10 mouse cellular contexts compared by ENCODE assay signal in the genomic region with DNA sequence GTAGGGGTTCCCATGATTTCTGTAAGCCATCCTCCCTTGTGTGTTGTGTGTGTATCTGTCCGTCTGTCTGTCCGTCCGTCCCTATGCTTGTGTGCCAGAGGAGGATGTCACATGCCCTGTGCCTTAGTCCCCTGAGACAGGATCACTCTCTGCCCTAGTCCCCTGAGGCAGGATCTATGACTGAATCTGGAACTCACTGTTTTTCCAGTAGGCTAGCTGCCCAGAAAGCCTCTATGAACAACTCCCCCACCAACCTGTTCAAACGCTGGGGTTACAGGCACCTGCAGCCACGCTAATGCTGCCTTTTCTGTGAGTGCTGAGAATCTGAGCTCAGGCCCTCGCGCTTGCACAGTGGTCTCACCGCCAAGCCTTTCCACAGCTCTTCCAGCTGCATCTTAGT.
A peak's percentile ranks its signal among the peaks of the same experiment; 100 is the strongest.
DNase-seq lines count a peak whose midpoint lies in the region; ATAC-seq and TF ChIP-seq lines count a peak whose summit lies in the region.
"Had no signal": no experiment of that assay in that cellular context is flagged by ENCODE, and none has a peak within 500 bp of the region (broad histone marks: within the 10 kb centered on the region; RNA-seq: fewer than 3 reads in every experiment).

No protein-coding gene starts in this region.

- H3K36me3 ChIP-seq in heart, embryonic 15.5 days, result no peaks in the 10 kb centered on the region
- no peaks in the 10 kb centered on the region for H3K36me3 ChIP-seq in midbrain, embryonic 10.5 days
- no peaks in the 10 kb centered on the region for H3K36me3 ChIP-seq in midbrain, embryonic 11.5 days (ENCODE audit: control insufficient read depth, insufficient read depth, low read length)
- H3K36me3 ChIP-seq in intestine, embryonic 16.5 days (ENCODE audit: control insufficient read depth, insufficient read depth, low read length), result no peaks in the 10 kb centered on the region
- no peaks in the 10 kb centered on the region for H3K36me3 ChIP-seq in stomach, embryonic 16.5 days (ENCODE audit: control insufficient read depth, insufficient read depth, low read length)

- TF ChIP-seq CTCF in cerebellum, adult 2 months (IDR thresholded peaks at IDR 0.05; ENCODE audit: borderline replicate concordance, insufficient read depth, low read depth, low read length), result no peak

- no peak for ATAC-seq in heart, embryonic 15.5 days (replicated peaks; ENCODE audit: insufficient number of reproducible peaks, insufficient read depth, low FRiP score, low read depth)
- no peak for ATAC-seq in midbrain, embryonic 11.5 days (ENCODE audit: low FRiP score)
- ATAC-seq in intestine, embryonic 16.5 days, result no peak
- no peak for ATAC-seq in stomach, embryonic 16.5 days (ENCODE audit: insufficient read depth, low FRiP score)
- ATAC-seq: inflammation-experienced regulatory T-cells, adult 6 months had no signal

- H3K9ac ChIP-seq in heart, embryonic 15.5 days, result no peak overlapping the region
- H3K9ac ChIP-seq in midbrain, embryonic 11.5 days (ENCODE audit: low read length), result no peak overlapping the region
- no peak overlapping the region for H3K9ac ChIP-seq in intestine, embryonic 16.5 days (ENCODE audit: low read depth, low read length)
- H3K9ac ChIP-seq in stomach, embryonic 16.5 days (ENCODE audit: low read length), result no peak overlapping the region; the same call in 1 of the 2 replicates

- H3K27me3 ChIP-seq in heart, embryonic 15.5 days, result no peaks in the 10 kb centered on the region
- H3K27me3 ChIP-seq in midbrain, embryonic 10.5 days (ENCODE audit: low read depth, poor library complexity, severe bottlenecking), result no peaks in the 10 kb centered on the region
- H3K27me3 ChIP-seq in midbrain, embryonic 11.5 days (ENCODE audit: control insufficient read depth, insufficient read depth, low read length), result no peaks in the 10 kb centered on the region
- H3K27me3 ChIP-seq in intestine, embryonic 16.5 days (replicated peaks; ENCODE audit: control insufficient read depth, insufficient read depth, low read length), result no peaks in the 10 kb centered on the region
- H3K27me3 ChIP-seq in stomach, embryonic 16.5 days (ENCODE audit: control insufficient read depth, insufficient read depth, low read length), result no peaks in the 10 kb centered on the region
- no peaks in the 10 kb centered on the region for H3K27me3 ChIP-seq in cerebellum, adult 2 months (ENCODE audit: control insufficient read depth, insufficient read depth, low read length)

- H3K27ac ChIP-seq in heart, embryonic 15.5 days, result peak overlapping the region; percentile 78
- H3K27ac ChIP-seq in midbrain, embryonic 10.5 days (replicated peaks), result peak overlapping the region; percentile 24; the same call in 1 of the 2 replicates
- no peak overlapping the region for H3K27ac ChIP-seq in midbrain, embryonic 11.5 days (ENCODE audit: low read depth, low read length)
- peak overlapping the region; percentile 12; the same call in 1 of the 2 replicates for H3K27ac ChIP-seq in intestine, embryonic 16.5 days (ENCODE audit: low read length)
- peak overlapping the region; percentile 58 for H3K27ac ChIP-seq in stomach, embryonic 16.5 days (ENCODE audit: low read length)
- H3K27ac ChIP-seq in cerebellum, adult 2 months (ENCODE audit: insufficient read depth, low read length), result no peak overlapping the region
- H3K27ac ChIP-seq: macrophage had no signal

- no peak for TF ChIP-seq POLR2A in cerebellum, adult 2 months (IDR thresholded peaks at IDR 0.05; ENCODE audit: borderline replicate concordance, insufficient read depth, low read length)

- H3K4me1 ChIP-seq in heart, embryonic 15.5 days (replicated peaks), result peaks cover 38% of the 10 kb centered on the region
- H3K4me1 ChIP-seq in midbrain, embryonic 10.5 days, result peaks cover 39% of the 10 kb centered on the region
- H3K4me1 ChIP-seq in midbrain, embryonic 11.5 days (ENCODE audit: control insufficient read depth, insufficient read depth, low read length), result peaks cover 10% of the 10 kb centered on the region
- peaks cover 25% of the 10 kb centered on the region for H3K4me1 ChIP-seq in intestine, embryonic 16.5 days (ENCODE audit: control insufficient read depth, insufficient read depth, low read length)
- H3K4me1 ChIP-seq in stomach, embryonic 16.5 days (ENCODE audit: control insufficient read depth, insufficient read depth, low read length), result peaks cover 40% of the 10 kb centered on the region
- H3K4me1 ChIP-seq in cerebellum, adult 2 months (ENCODE audit: control insufficient read depth, insufficient read depth, low read length), result no peaks in the 10 kb centered on the region; the same call in 1 of the 2 replicates

- DNase-seq in heart, adult 8-10 months (ENCODE audit: low spot score), result no peak
- DNase-seq in midbrain, embryonic 10.5 days (ENCODE audit: low spot score), result no peak
- no peak for DNase-seq in midbrain, embryonic 11.5 days (ENCODE audit: low spot score, missing footprints)
- no peak for DNase-seq in urinary bladder, adult 2 months (ENCODE audit: low spot score)
- DNase-seq in cerebellum, adult 2 months, result no peak

- WGBS in heart, embryonic 15.5 days, result 74% methylated on average over 8 of the region's 8 CpGs
- WGBS in midbrain, embryonic 10.5 days, result 65% methylated on average over 8 of the region's 8 CpGs
- WGBS in midbrain, embryonic 11.5 days, result 64% methylated on average over 8 of the region's 8 CpGs
- 82% methylated on average over 8 of the region's 8 CpGs for WGBS in intestine, embryonic 16.5 days
- WGBS in stomach, embryonic 16.5 days, result 80% methylated on average over 8 of the region's 8 CpGs
- WGBS in cerebellum, adult 2 months, result 20% methylated on average over 8 of the region's 8 CpGs

- H3K4me3 ChIP-seq in heart, embryonic 15.5 days, result no peak overlapping the region
- no peak overlapping the region for H3K4me3 ChIP-seq in midbrain, embryonic 10.5 days
- no peak overlapping the region for H3K4me3 ChIP-seq in midbrain, embryonic 11.5 days (ENCODE audit: low read depth, low read length)
- no peak overlapping the region for H3K4me3 ChIP-seq in intestine, embryonic 16.5 days (ENCODE audit: low read length)
- H3K4me3 ChIP-seq in stomach, embryonic 16.5 days (replicated peaks; ENCODE audit: low read length), result no peak overlapping the region
- H3K4me3 ChIP-seq in cerebellum, adult 2 months (replicated peaks; ENCODE audit: insufficient read depth, low read depth, low read length), result no peak overlapping the region

- H3K9me3 ChIP-seq in heart, embryonic 15.5 days (replicated peaks), result no peaks in the 10 kb centered on the region
- no peaks in the 10 kb centered on the region for H3K9me3 ChIP-seq in midbrain, embryonic 10.5 days (replicated peaks)
- no peaks in the 10 kb centered on the region for H3K9me3 ChIP-seq in midbrain, embryonic 11.5 days (ENCODE audit: control insufficient read depth, low read length)
- no peaks in the 10 kb centered on the region for H3K9me3 ChIP-seq in intestine, embryonic 16.5 days (ENCODE audit: control insufficient read depth, low read length)
- H3K9me3 ChIP-seq in stomach, embryonic 16.5 days (replicated peaks; ENCODE audit: control insufficient read depth, low read length), result no peaks in the 10 kb centered on the region

- H3K4me2 ChIP-seq in heart, embryonic 15.5 days, result no peak overlapping the region
- no peak overlapping the region for H3K4me2 ChIP-seq in midbrain, embryonic 11.5 days
- H3K4me2 ChIP-seq in intestine, embryonic 16.5 days (ENCODE audit: low read depth, low read length), result no peak overlapping the region
- H3K4me2 ChIP-seq in stomach, embryonic 16.5 days (ENCODE audit: low read depth, low read length), result no peak overlapping the region

Comparison
In these comparisons a context has a peak if more than half of its experiments do, and no peak if none do; other contexts are left out.
1. H3K27ac ChIP-seq: peak in heart, embryonic 15.5 days (single experiment), midbrain, embryonic 10.5 days (single experiment), intestine, embryonic 16.5 days (single experiment) and stomach, embryonic 16.5 days (single experiment); none in midbrain, embryonic 11.5 days (single experiment) and cerebellum, adult 2 months (single experiment).